Mouse (Mus musculus): Measurements from ENCODE around the gene Ciapin1. TPM values are rescaled to one million over a fixed set of nuclear protein-coding genes. Genes with fewer than 3 reads are reported as not detected.

Ciapin1 gene
- total and polyA plus RNA-seq, 2 experiments from 2014 or later, result 80.6 to 92.2 TPM

GRCm38 (mm10) chr8:94820553-94820952 lies 17.6 kb downstream of the Ciapin1 start:
- Histone ChIP-seq H3K36me3 (replicated peaks; ENCODE audit: control insufficient read depth, insufficient read depth, low read length) (peaks cover 46% of the 10 kb centered on the region), H3K9ac (replicated peaks; ENCODE audit: low read depth, low read length) (no peak overlapping the region), H3K4me2 (ENCODE audit: low read depth, low read length) (no peak overlapping the region), H3K4me1 (ENCODE audit: control insufficient read depth, insufficient read depth) (no peaks in the 10 kb centered on the region), H3K9me3 (replicated peaks; ENCODE audit: control insufficient read depth, low read length) (no peaks in the 10 kb centered on the region), H3K27me3 (ENCODE audit: control insufficient read depth, insufficient read depth, low read length) (no peaks in the 10 kb centered on the region), H3K4me3 (ENCODE audit: low read depth, low read length) (no peak overlapping the region), H3K27ac (ENCODE audit: low read depth) (no peak overlapping the region)
- DNase-seq (ENCODE audit: low spot score) (no peak), ATAC-seq (ENCODE audit: insufficient read depth, low read depth) (no peak)
- no peak for TF ChIP-seq CTCF (IDR thresholded peaks at IDR 0.05; ENCODE audit: low read depth)
- no peak for TF ChIP-seq EP300 (IDR thresholded peaks at IDR 0.05; ENCODE audit: low read depth)
- whole genome bisulfite sequencing, result 83% methylated on average over 7 of the region's 7 CpGs

- peaks cover 38% of the 10 kb centered on the region for H3K36me3 ChIP-seq (replicated peaks; ENCODE audit: control insufficient read depth, insufficient read depth, low read length)
- TF ChIP-seq CTCF (IDR thresholded peaks at IDR 0.05; ENCODE audit: low read depth) (no peak), EP300 (IDR thresholded peaks at IDR 0.05; ENCODE audit: low read depth) (no peak)
- no peaks in the 10 kb centered on the region for H3K9me3 ChIP-seq (replicated peaks; ENCODE audit: control insufficient read depth, low read length)
- H3K4me3 ChIP-seq (ENCODE audit: low read depth, low read length), result no peak overlapping the region
- ATAC-seq (ENCODE audit: insufficient read depth, low read depth), result no peak
- no peak overlapping the region for H3K9ac ChIP-seq (replicated peaks; ENCODE audit: low read depth, low read length)
- H3K4me1 ChIP-seq (ENCODE audit: control insufficient read depth, insufficient read depth), result no peaks in the 10 kb centered on the region
- no peak overlapping the region for H3K4me2 ChIP-seq (ENCODE audit: low read depth, low read length)
- 51% methylated on average over 6 of the region's 6 CpGs for WGBS
- no peaks in the 10 kb centered on the region for H3K27me3 ChIP-seq (ENCODE audit: control insufficient read depth, insufficient read depth, low read length)
- no peak for DNase-seq (ENCODE audit: low spot score)
- no peak overlapping the region for H3K27ac ChIP-seq (ENCODE audit: low read depth)
These were observed 18.4 kb downstream of the Ciapin1 start for GRCm38 (mm10) chr8:94819671-94820179.

GRCm38 (mm10) chr8:94817933-94818332 lies 20.2 kb downstream of the Ciapin1 start:
- no peak overlapping the region for H3K9ac ChIP-seq (replicated peaks; ENCODE audit: low read depth, low read length)
- H3K4me1 ChIP-seq (ENCODE audit: control insufficient read depth, insufficient read depth), result no peaks in the 10 kb centered on the region
- no peak overlapping the region for H3K4me2 ChIP-seq (ENCODE audit: low read depth, low read length)
- H3K36me3 ChIP-seq (replicated peaks; ENCODE audit: control insufficient read depth, insufficient read depth, low read length), result peaks cover 22% of the 10 kb centered on the region
- no peak overlapping the region for H3K4me3 ChIP-seq (ENCODE audit: low read depth, low read length)
- ATAC-seq (ENCODE audit: insufficient read depth, low read depth), result no peak
- 81% methylated on average over 11 of the region's 11 CpGs for WGBS
- no peak overlapping the region for H3K27ac ChIP-seq (ENCODE audit: low read depth)
- no peak for DNase-seq (ENCODE audit: low spot score)
- no peaks in the 10 kb centered on the region for H3K9me3 ChIP-seq (replicated peaks; ENCODE audit: control insufficient read depth, low read length)
- no peaks in the 10 kb centered on the region for H3K27me3 ChIP-seq (ENCODE audit: control insufficient read depth, insufficient read depth, low read length)
- no peak for TF ChIP-seq EP300 (IDR thresholded peaks at IDR 0.05; ENCODE audit: low read depth)
- no peak for TF ChIP-seq CTCF (IDR thresholded peaks at IDR 0.05; ENCODE audit: low read depth)

GRCm38 (mm10) chr8:94814556-94814955 lies 23.6 kb downstream of the Ciapin1 start:
- Histone ChIP-seq H3K27me3 (ENCODE audit: control insufficient read depth, insufficient read depth, low read length) (no peaks in the 10 kb centered on the region), H3K4me3 (ENCODE audit: low read depth, low read length) (no peak overlapping the region), H3K9ac (replicated peaks; ENCODE audit: low read depth, low read length) (no peak overlapping the region), H3K4me2 (ENCODE audit: low read depth, low read length) (no peak overlapping the region), H3K27ac (ENCODE audit: low read depth) (no peak overlapping the region), H3K4me1 (ENCODE audit: control insufficient read depth, insufficient read depth) (no peaks in the 10 kb centered on the region), H3K9me3 (replicated peaks; ENCODE audit: control insufficient read depth, low read length) (no peaks in the 10 kb centered on the region), H3K36me3 (replicated peaks; ENCODE audit: control insufficient read depth, insufficient read depth, low read length) (no peaks in the 10 kb centered on the region)
- TF ChIP-seq EP300 (IDR thresholded peaks at IDR 0.05; ENCODE audit: low read depth) (no peak), CTCF (IDR thresholded peaks at IDR 0.05; ENCODE audit: low read depth) (peak; percentile 49)
- no peak for DNase-seq (ENCODE audit: low spot score)
- ATAC-seq (ENCODE audit: insufficient read depth, low read depth), result no peak
- 0% methylated on average over 1 of the region's 1 CpGs for WGBS

GRCm38 (mm10) chr8:94812645-94813098 lies 25.5 kb downstream of the Ciapin1 start:
- DNase-seq (ENCODE audit: low spot score), result peak; percentile 85
- H3K4me3 ChIP-seq (ENCODE audit: low read depth, low read length), result no peak overlapping the region
- peak; percentile 69 for TF ChIP-seq CTCF (IDR thresholded peaks at IDR 0.05; ENCODE audit: low read depth)
- TF ChIP-seq EP300 (IDR thresholded peaks at IDR 0.05; ENCODE audit: low read depth), result no peak
- H3K4me2 ChIP-seq (ENCODE audit: low read depth, low read length), result no peak overlapping the region
- H3K36me3 ChIP-seq (replicated peaks; ENCODE audit: control insufficient read depth, insufficient read depth, low read length), result no peaks in the 10 kb centered on the region
- H3K9ac ChIP-seq (replicated peaks; ENCODE audit: low read depth, low read length), result no peak overlapping the region
- no peaks in the 10 kb centered on the region for H3K9me3 ChIP-seq (replicated peaks; ENCODE audit: control insufficient read depth, low read length)
- 30% methylated on average over 6 of the region's 6 CpGs for WGBS
- ATAC-seq (ENCODE audit: insufficient read depth, low read depth), result peak; percentile 62
- H3K27me3 ChIP-seq (ENCODE audit: control insufficient read depth, insufficient read depth, low read length), result no peaks in the 10 kb centered on the region
- no peak overlapping the region for H3K27ac ChIP-seq (ENCODE audit: low read depth)
- H3K4me1 ChIP-seq (ENCODE audit: control insufficient read depth, insufficient read depth), result no peaks in the 10 kb centered on the region

- no peaks in the 10 kb centered on the region for H3K9me3 ChIP-seq (replicated peaks; ENCODE audit: control insufficient read depth, low read length)
- 61% methylated on average over 6 of the region's 6 CpGs for WGBS
- H3K4me3 ChIP-seq (ENCODE audit: low read depth, low read length), result no peak overlapping the region
- no peak overlapping the region for H3K9ac ChIP-seq (replicated peaks; ENCODE audit: low read depth, low read length)
- no peak overlapping the region for H3K4me2 ChIP-seq (ENCODE audit: low read depth, low read length)
- no peaks in the 10 kb centered on the region for H3K27me3 ChIP-seq (ENCODE audit: control insufficient read depth, insufficient read depth, low read length)
- ATAC-seq (ENCODE audit: insufficient read depth, low read depth), result no peak
- no peak for DNase-seq (ENCODE audit: low spot score)
- H3K4me1 ChIP-seq (ENCODE audit: control insufficient read depth, insufficient read depth), result no peaks in the 10 kb centered on the region
- no peak for TF ChIP-seq CTCF (IDR thresholded peaks at IDR 0.05; ENCODE audit: low read depth)
- no peak for TF ChIP-seq EP300 (IDR thresholded peaks at IDR 0.05; ENCODE audit: low read depth)
- no peaks in the 10 kb centered on the region for H3K36me3 ChIP-seq (replicated peaks; ENCODE audit: control insufficient read depth, insufficient read depth, low read length)
- H3K27ac ChIP-seq (ENCODE audit: low read depth), result no peak overlapping the region
These were observed 26.5 kb downstream of the Ciapin1 start for GRCm38 (mm10) chr8:94811654-94812053.

Data from heart, postnatal 0 days (tissue).